16 mouse cellular contexts compared by ENCODE assay signal in genomic region chr17:86591241-86591640, GRCm38 (mm10).
"Had no signal": no experiment of that assay in that cellular context is flagged by ENCODE, and none has a peak within 500 bp of the region (broad histone marks: within the 10 kb centered on the region; RNA-seq: fewer than 3 reads in every experiment).

No protein-coding gene starts in this region.

- H3K9me3 ChIP-seq: midbrain, embryonic 10.5 days; midbrain, embryonic 12.5 days; neural tube, embryonic 13.5 days; neural tube, embryonic 15.5 days had no signal

- H3K4me2 ChIP-seq: lung, embryonic 14.5 days; midbrain, embryonic 12.5 days; neural tube, embryonic 13.5 days; neural tube, embryonic 15.5 days had no signal

- H3K36me3 ChIP-seq: midbrain, embryonic 10.5 days; midbrain, embryonic 12.5 days; neural tube, embryonic 13.5 days; neural tube, embryonic 15.5 days had no signal

- H3K27ac ChIP-seq: midbrain, embryonic 10.5 days; midbrain, embryonic 12.5 days; neural tube, embryonic 13.5 days; neural tube, embryonic 15.5 days had no signal

- ATAC-seq: midbrain, embryonic 16.5 days had no signal

- H3K4me3 ChIP-seq: midbrain, embryonic 10.5 days; midbrain, embryonic 12.5 days; myocyte; neural tube, embryonic 13.5 days; neural tube, embryonic 15.5 days had no signal

- H3K27me3 ChIP-seq: midbrain, embryonic 12.5 days; neural tube, embryonic 13.5 days; neural tube, embryonic 15.5 days had no signal

- H3K4me1 ChIP-seq: midbrain, embryonic 10.5 days; midbrain, embryonic 12.5 days; neural tube, embryonic 13.5 days had no signal

- DNase-seq: lung, embryonic 14.5 days; lung, postnatal 10 days; lung, postnatal 4 days; midbrain, embryonic 14.5 days; retina, postnatal 1 day; right cerebral cortex, adult 18-20 months; right cerebral cortex, postnatal 25 days; right cerebral cortex, postnatal 4 days; spleen, adult 18-20 months; thymus, adult 2 months had no signal

- H3K9ac ChIP-seq: lung, embryonic 14.5 days; midbrain, embryonic 12.5 days; neural tube, embryonic 13.5 days; neural tube, embryonic 15.5 days had no signal
